Mouse (Mus musculus) left cerebral cortex, postnatal 36 days (tissue): ENCODE results near the gene Irf2. TPM values are rescaled to one million over a fixed set of nuclear protein-coding genes. Genes with fewer than 3 reads are reported as not detected.

ENCODE experiments used
- DNase-seq, 2 experiments: peaks; one replicate each; pipeline ENCODE4 v3.0.0; 2021 to 2022; ENCODE audit warnings: low spot score in 2 of 2, mixed read lengths in 1 of 2
- intact Hi-C: fragments of 180-260 bp; cut with DNase I; formaldehyde crosslinking; loops from one replicate; pipeline ENCODE4 v1.15.1; 2025
- total RNA-seq, 2 experiments: library from RNA; stranded (reverse); gene quantifications; 2 replicates each; pipeline ENCODE4 v1.2.3; 2021

The Irf2 gene
- total RNA-seq, 2 experiments from 2014 or later: 53.0 to 56.0 TPM

- intact Hi-C loops: no loop called here
- DNase-seq: no peak
Observed at GRCm38 (mm10) chr8:46831916-46832315, 92.4 kb downstream of the Irf2 start.

GRCm38 (mm10) chr8:46832399-46832798, 92.9 kb downstream of the Irf2 start:
- intact Hi-C loops: no loop called here

GRCm38 (mm10) chr8:46833763-46834162, 94.2 kb downstream of the Irf2 start:
- intact Hi-C loops: no loop called here
- DNase-seq: no peak

More at GRCm38 (mm10) chr8:46832399-46832798, 92.9 kb downstream of the Irf2 start:
- no peak for DNase-seq

- no peak for DNase-seq
- intact Hi-C loops: no loop called here
Observed at GRCm38 (mm10) chr8:46834440-46834839, 94.9 kb downstream of the Irf2 start.

- intact Hi-C loops: no loop called here
- no peak for DNase-seq
Observed at GRCm38 (mm10) chr8:46836011-46836652, 96.6 kb downstream of the Irf2 start.

GRCm38 (mm10) chr8:46836949-46837348, 97.4 kb downstream of the Irf2 start:
- intact Hi-C loops: no loop called here
- no peak for DNase-seq

GRCm38 (mm10) chr8:46838052-46838451, 98.5 kb downstream of the Irf2 start:
- intact Hi-C loops: no loop called here
- DNase-seq: no peak

- intact Hi-C loops: no loop called here
- no peak for DNase-seq
Observed at GRCm38 (mm10) chr8:46840390-46840789, 100.9 kb downstream of the Irf2 start.

- no peak for DNase-seq
Observed at GRCm38 (mm10) chr8:46840791-46841190, 101.3 kb downstream of the Irf2 start.

GRCm38 (mm10) chr8:46842676-46843181, 103.2 kb downstream of the Irf2 start:
- intact Hi-C loops: no loop called here

More at GRCm38 (mm10) chr8:46840791-46841190, 101.3 kb downstream of the Irf2 start:
- intact Hi-C loops: no loop called here

GRCm38 (mm10) chr8:46843855-46844254, 104.3 kb downstream of the Irf2 start:
- DNase-seq: no peak
- intact Hi-C loops: no loop called here

More at GRCm38 (mm10) chr8:46842676-46843181, 103.2 kb downstream of the Irf2 start:
- DNase-seq: no peak

GRCm38 (mm10) chr8:46844371-46844973, 104.9 kb downstream of the Irf2 start:
- DNase-seq: no peak
- intact Hi-C loops: no loop called here

GRCm38 (mm10) chr8:46844974-46845774, 105.6 kb downstream of the Irf2 start:
- intact Hi-C loops: no loop called here
- DNase-seq: no peak

- intact Hi-C loops: no loop called here
- DNase-seq: no peak
Observed at GRCm38 (mm10) chr8:46845891-46846290, 106.4 kb downstream of the Irf2 start.

GRCm38 (mm10) chr8:46846893-46847292, 107.4 kb downstream of the Irf2 start:
- intact Hi-C loops: no loop called here
- DNase-seq: no peak

GRCm38 (mm10) chr8:46848011-46848641, 108.6 kb downstream of the Irf2 start:
- intact Hi-C loops: no loop called here
- no peak for DNase-seq

GRCm38 (mm10) chr8:46848931-46849330, 109.4 kb downstream of the Irf2 start:
- no peak for DNase-seq
- intact Hi-C loops: no loop called here

GRCm38 (mm10) chr8:46849458-46849857, 109.9 kb downstream of the Irf2 start:
- no peak for DNase-seq
- intact Hi-C loops: no loop called here

- no peak for DNase-seq
- intact Hi-C loops: loop anchor here (10.0 kb wide), 1 partner anchor 166 kb away; no protein-coding TSS in a partner anchor
Observed at GRCm38 (mm10) chr8:46850258-46850897, 110.8 kb downstream of the Irf2 start.
